Mouse (Mus musculus) limb, embryonic 13.5 days (tissue): Measurements from ENCODE around the gene Polm. TPM values are rescaled to one million over a fixed set of nuclear protein-coding genes. Genes with fewer than 3 reads are reported as not detected.

Source experiments
- ATAC-seq: fragments of 200-750 bp; cut with Nextera tagmentation; 2 replicates; pipeline ENCODE4 v1.8.0; 2017; ENCODE audit warnings: low read depth, moderate number of reproducible peaks, moderate TSS enrichment; ENCODE audit not compliant: low FRiP score
- H3K27ac ChIP-seq: fragments of 300-500 bp; sonication (generic); 2 replicates; pipeline ENCODE4 v1.5.1; 2015; ENCODE audit warnings: inconsistent platforms, mild to moderate bottlenecking, moderate library complexity
- H3K27me3 ChIP-seq: fragments of 300-500 bp; sonication (generic); 2 replicates; pipeline ENCODE4 v1.6.1; 2015; ENCODE audit warnings: mild to moderate bottlenecking, inconsistent platforms
- H3K36me3 ChIP-seq: fragments of 300-500 bp; sonication (generic); 2 replicates; pipeline ENCODE4 v1.6.1; 2015; ENCODE audit warnings: inconsistent platforms, mild to moderate bottlenecking, moderate library complexity
- H3K4me1 ChIP-seq: fragments of 300-500 bp; sonication (generic); 2 replicates; pipeline ENCODE4 v1.6.1; 2015; ENCODE audit warnings: inconsistent platforms
- H3K4me2 ChIP-seq: fragments of 300-500 bp; sonication (generic); replicated peaks from 2 replicates; pipeline ENCODE4 v1.6.1; 2015; ENCODE audit warnings: inconsistent platforms, mild to moderate bottlenecking, moderate library complexity
- H3K4me3 ChIP-seq: fragments of 300-500 bp; sonication (generic); 2 replicates; pipeline ENCODE4 v1.5.1; 2015; ENCODE audit warnings: moderate library complexity, mild to moderate bottlenecking, inconsistent platforms
- H3K9ac ChIP-seq: fragments of 300-500 bp; sonication (generic); 2 replicates; pipeline ENCODE4 v1.6.1; 2015; ENCODE audit warnings: mild to moderate bottlenecking, inconsistent platforms
- H3K9me3 ChIP-seq: fragments of 300-500 bp; sonication (generic); 2 replicates; pipeline ENCODE4 v1.6.1; 2016; ENCODE audit warnings: inconsistent platforms
- WGBS: fragments of 180-500 bp; shearing (Covaris S2); methylation state at CpG from one replicate; pipeline ENCODE4 v1.1.7; 2015; 5-methylcytosine and 5-hydroxymethylcytosine counted together
- polyA plus RNA-seq: library from polyadenylated mRNA; unstranded; fragments of >200 nt; fragmentation: Nextera tagmentation; extraction: Ambion mirVana; gene quantifications from 2 replicates; pipeline ENCODE4 v1.2.1, GENCODE M21; 2015

Gene Polm
- polyA plus RNA-seq, 1 experiment from 2014 or later: 10.5 TPM

- peaks cover 24% of the 10 kb centered on the region for H3K4me1 ChIP-seq
- no peak overlapping the region for H3K27ac ChIP-seq
Measured at GRCm38 (mm10) chr11:5851021-5851736, 13.4 kb upstream of the Polm start.

GRCm38 (mm10) chr11:5850452-5850851 lies 12.6 kb upstream of the Polm start:
- no peak for ATAC-seq
- 56% methylated on average over 5 of the region's 5 CpGs for WGBS
- Histone ChIP-seq H3K9me3 (no peaks in the 10 kb centered on the region), H3K36me3 (no peaks in the 10 kb centered on the region), H3K4me3 (no peak overlapping the region), H3K4me2 (no peak overlapping the region), H3K27ac (no peak overlapping the region), H3K9ac (no peak overlapping the region), H3K4me1 (peaks cover 17% of the 10 kb centered on the region), H3K27me3 (no peaks in the 10 kb centered on the region)

More at GRCm38 (mm10) chr11:5851021-5851736, 13.4 kb upstream of the Polm start:
- Histone ChIP-seq H3K9ac (no peak overlapping the region; the same call in 1 of the 2 replicates), H3K27me3 (no peaks in the 10 kb centered on the region), H3K9me3 (no peaks in the 10 kb centered on the region), H3K4me3 (no peak overlapping the region), H3K36me3 (no peaks in the 10 kb centered on the region), H3K4me2 (no peak overlapping the region)
- WGBS: 67% methylated on average over 4 of the region's 4 CpGs
- ATAC-seq: no peak

- H3K4me2 ChIP-seq: no peak overlapping the region
- no peak overlapping the region for H3K9ac ChIP-seq
- H3K9me3 ChIP-seq: no peaks in the 10 kb centered on the region
- H3K4me1 ChIP-seq: peaks cover 16% of the 10 kb centered on the region
- ATAC-seq: 0 out of 2 replicates have a peak, but pooled peaks have one; percentile 18
- H3K27me3 ChIP-seq: no peaks in the 10 kb centered on the region
- WGBS: 72% methylated on average over 2 of the region's 2 CpGs
- no peak overlapping the region for H3K4me3 ChIP-seq
- H3K36me3 ChIP-seq: no peaks in the 10 kb centered on the region
- no peak overlapping the region for H3K27ac ChIP-seq
Measured at GRCm38 (mm10) chr11:5849316-5849715, 11.5 kb upstream of the Polm start.

- Histone ChIP-seq H3K36me3 (no peaks in the 10 kb centered on the region), H3K4me1 (peaks cover 16% of the 10 kb centered on the region), H3K4me2 (0 out of 2 replicates have a peak overlapping the region, but pooled peaks have one; percentile 16), H3K9me3 (no peaks in the 10 kb centered on the region), H3K4me3 (no peak overlapping the region), H3K27ac (no peak overlapping the region), H3K27me3 (no peaks in the 10 kb centered on the region), H3K9ac (no peak overlapping the region)
- WGBS: 32% methylated on average over 6 of the region's 6 CpGs
- ATAC-seq: no peak
Measured at GRCm38 (mm10) chr11:5848741-5849140, 10.9 kb upstream of the Polm start.

GRCm38 (mm10) chr11:5846639-5847345 lies 9.0 kb upstream of the Polm start:
- Histone ChIP-seq H3K9ac (no peak overlapping the region), H3K27me3 (no peaks in the 10 kb centered on the region), H3K4me2 (no peak overlapping the region), H3K9me3 (0 out of 2 replicates have a peak, but pooled peaks cover 5% of the 10 kb centered on the region), H3K4me3 (no peak overlapping the region), H3K36me3 (no peaks in the 10 kb centered on the region), H3K4me1 (peaks cover 11% of the 10 kb centered on the region), H3K27ac (no peak overlapping the region)
- WGBS: 70% methylated on average over 7 of the region's 7 CpGs
- ATAC-seq: no peak

- no peak for ATAC-seq
- no peak overlapping the region for H3K4me2 ChIP-seq
- H3K36me3 ChIP-seq: no peaks in the 10 kb centered on the region
- H3K27ac ChIP-seq: no peak overlapping the region
- 0 out of 2 replicates have a peak, but pooled peaks cover 5% of the 10 kb centered on the region for H3K9me3 ChIP-seq
- H3K4me3 ChIP-seq: no peak overlapping the region
- no peak overlapping the region for H3K9ac ChIP-seq
- H3K4me1 ChIP-seq: peaks cover 9% of the 10 kb centered on the region
- WGBS: 80% methylated on average over 3 of the region's 3 CpGs
- no peaks in the 10 kb centered on the region for H3K27me3 ChIP-seq
Measured at GRCm38 (mm10) chr11:5843131-5843530, 5.3 kb upstream of the Polm start.

- 94% methylated on average over 2 of the region's 2 CpGs for WGBS
- H3K27ac ChIP-seq: no peak overlapping the region
Measured at GRCm38 (mm10) chr11:5841751-5842150, 3.9 kb upstream of the Polm start.

GRCm38 (mm10) chr11:5840346-5840745 lies 2.5 kb upstream of the Polm start:
- no peak overlapping the region for H3K9ac ChIP-seq
- H3K27ac ChIP-seq: no peak overlapping the region; the same call in 1 of the 2 replicates
- H3K4me1 ChIP-seq: peaks cover 22% of the 10 kb centered on the region
- no peak for ATAC-seq
- WGBS: 70% methylated on average over 7 of the region's 7 CpGs
- H3K4me3 ChIP-seq: no peak overlapping the region
- H3K27me3 ChIP-seq: no peaks in the 10 kb centered on the region
- 0 out of 2 replicates have a peak, but pooled peaks cover 5% of the 10 kb centered on the region for H3K9me3 ChIP-seq
- H3K4me2 ChIP-seq: no peak overlapping the region
- H3K36me3 ChIP-seq: no peaks in the 10 kb centered on the region; the same call in 1 of the 2 replicates

More at GRCm38 (mm10) chr11:5841751-5842150, 3.9 kb upstream of the Polm start:
- peaks cover 15% of the 10 kb centered on the region for H3K4me1 ChIP-seq
- H3K27me3 ChIP-seq: no peaks in the 10 kb centered on the region
- H3K9ac ChIP-seq: no peak overlapping the region
- no peak overlapping the region for H3K4me2 ChIP-seq
- ATAC-seq: no peak
- 0 out of 2 replicates have a peak, but pooled peaks cover 5% of the 10 kb centered on the region for H3K9me3 ChIP-seq
- H3K4me3 ChIP-seq: no peak overlapping the region
- H3K36me3 ChIP-seq: no peaks in the 10 kb centered on the region

- 0 out of 2 replicates have a peak overlapping the region, but pooled peaks have one; percentile 79 for H3K4me3 ChIP-seq
- no peak for ATAC-seq
- WGBS: 62% methylated on average over 1 of the region's 1 CpGs
- no peak overlapping the region for H3K9ac ChIP-seq
- H3K27me3 ChIP-seq: no peaks in the 10 kb centered on the region
- peaks cover 22% of the 10 kb centered on the region for H3K4me1 ChIP-seq
- H3K4me2 ChIP-seq: no peak overlapping the region
- H3K27ac ChIP-seq: no peak overlapping the region
- no peaks in the 10 kb centered on the region for H3K9me3 ChIP-seq
- peaks cover 34% of the 10 kb centered on the region for H3K36me3 ChIP-seq
Measured at GRCm38 (mm10) chr11:5836126-5836525, 1.7 kb downstream of the Polm start.

- Histone ChIP-seq H3K9ac (no peak overlapping the region), H3K4me1 (peaks cover 19% of the 10 kb centered on the region), H3K4me3 (no peak overlapping the region), H3K27me3 (no peaks in the 10 kb centered on the region), H3K9me3 (no peaks in the 10 kb centered on the region), H3K4me2 (no peak overlapping the region), H3K27ac (no peak overlapping the region), H3K36me3 (peaks cover 45% of the 10 kb centered on the region)
- ATAC-seq: no peak
- 85% methylated on average over 7 of the region's 7 CpGs for WGBS
Measured at GRCm38 (mm10) chr11:5835057-5835456, 2.8 kb downstream of the Polm start.

GRCm38 (mm10) chr11:5834506-5834905 lies 3.3 kb downstream of the Polm start:
- H3K9me3 ChIP-seq: no peaks in the 10 kb centered on the region
- ATAC-seq: no peak
- H3K27me3 ChIP-seq: no peaks in the 10 kb centered on the region
- no peak overlapping the region for H3K27ac ChIP-seq
- no peak overlapping the region for H3K4me3 ChIP-seq
- H3K4me2 ChIP-seq: no peak overlapping the region
- 76% methylated on average over 9 of the region's 9 CpGs for WGBS
- H3K4me1 ChIP-seq: peaks cover 16% of the 10 kb centered on the region
- no peak overlapping the region for H3K9ac ChIP-seq
- peaks cover 50% of the 10 kb centered on the region for H3K36me3 ChIP-seq

- Histone ChIP-seq H3K4me1 (no peaks in the 10 kb centered on the region), H3K27me3 (no peaks in the 10 kb centered on the region), H3K27ac (no peak overlapping the region), H3K9ac (no peak overlapping the region), H3K4me2 (no peak overlapping the region), H3K36me3 (peaks cover 67% of the 10 kb centered on the region), H3K9me3 (no peaks in the 10 kb centered on the region), H3K4me3 (no peak overlapping the region)
- WGBS: 92% methylated on average over 12 of the region's 12 CpGs
- ATAC-seq: no peak
Measured at GRCm38 (mm10) chr11:5829327-5829726, 8.5 kb downstream of the Polm start.
